Mouse (Mus musculus) midbrain, embryonic 16.5 days (tissue): ENCODE measurements around the gene Rbms3. TPM values are rescaled to one million over a fixed set of nuclear protein-coding genes. Genes with fewer than 3 reads are reported as not detected.

Experiments
- ATAC-seq: fragments of 200-750 bp; cut with Nextera tagmentation; 2 replicates; pipeline ENCODE4 v1.8.0; 2017; ENCODE audit warnings: moderate TSS enrichment
- H3K27ac ChIP-seq: fragments of 300-500 bp; sonication (generic); 2 replicates; pipeline ENCODE4 v1.5.1; 2014; ENCODE audit warnings: mild to moderate bottlenecking, low read length, mixed read lengths
- H3K27me3 ChIP-seq: fragments of 300-500 bp; sonication (generic); 2 replicates; pipeline ENCODE4 v1.6.1; 2014; ENCODE audit warnings: low read depth, low read length, mixed read lengths; ENCODE audit not compliant: control insufficient read depth, insufficient read depth
- H3K36me3 ChIP-seq: fragments of 300-500 bp; sonication (generic); 2 replicates; pipeline ENCODE4 v1.6.1; 2014; ENCODE audit warnings: mild to moderate bottlenecking, low read length, moderate library complexity, mixed read lengths; ENCODE audit not compliant: control insufficient read depth, insufficient read depth
- H3K4me1 ChIP-seq: fragments of 300-500 bp; sonication (generic); 2 replicates; pipeline ENCODE4 v1.6.1; 2014; ENCODE audit warnings: mild to moderate bottlenecking, low read length, mixed read lengths; ENCODE audit not compliant: control insufficient read depth, insufficient read depth
- H3K4me2 ChIP-seq: fragments of 300-500 bp; sonication (generic); 2 replicates; pipeline ENCODE4 v1.6.1; 2014; ENCODE audit warnings: mild to moderate bottlenecking, low read length, mixed read lengths
- H3K4me3 ChIP-seq: fragments of 300-500 bp; sonication (generic); 2 replicates; pipeline ENCODE4 v1.5.1; 2014; ENCODE audit warnings: low read depth, mild to moderate bottlenecking, low read length, moderate library complexity, mixed read lengths
- H3K9ac ChIP-seq: fragments of 300-500 bp; sonication (generic); 2 replicates; pipeline ENCODE4 v1.6.1; 2014; ENCODE audit warnings: low read depth, low read length, mixed read lengths
- H3K9me3 ChIP-seq: fragments of 300-500 bp; sonication (generic); replicated peaks from 2 replicates; pipeline ENCODE4 v1.6.1; 2014; ENCODE audit warnings: mild to moderate bottlenecking, low read length, mixed read lengths; ENCODE audit not compliant: control insufficient read depth, poor library complexity, severe bottlenecking
- WGBS: fragments of 180-500 bp; shearing (Covaris S2); extraction: QIAGEN DNeasy Blood & Tissue Kit; methylation state at CpG from one replicate; pipeline ENCODE4 v1.1.7; 2014; 5-methylcytosine and 5-hydroxymethylcytosine counted together
- polyA plus RNA-seq: library from polyadenylated mRNA; unstranded; fragments of >200 nt; fragmentation: Nextera tagmentation; extraction: Ambion mirVana; gene quantifications from 2 replicates; pipeline ENCODE4 v1.2.1, GENCODE M21; 2015

Gene Rbms3
- polyA plus RNA-seq, 1 experiment from 2014 or later = 65.9 TPM

DNA sequence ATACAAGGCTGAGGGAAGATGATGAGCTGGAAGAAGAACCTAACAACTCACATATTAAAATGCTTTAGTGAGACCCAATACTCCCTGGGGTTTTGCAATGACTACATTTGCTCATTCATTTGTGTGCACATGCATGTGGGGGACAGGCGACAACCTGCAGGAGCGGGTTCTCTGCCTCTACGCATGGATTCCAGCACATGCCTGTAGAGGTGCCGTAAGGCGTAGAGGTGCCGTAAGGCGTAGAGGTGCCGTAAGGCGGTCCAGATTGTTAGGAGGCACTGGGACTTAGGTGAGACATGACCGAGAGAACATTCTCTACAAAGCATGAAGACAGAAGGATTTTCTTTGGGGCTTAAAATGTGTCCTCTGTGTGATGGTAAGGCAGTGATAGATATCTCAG lies 1033.7 kb downstream of the Rbms3 start:
- no peaks in the 10 kb centered on the region for H3K4me1 ChIP-seq
- WGBS = 97% methylated on average over 10 of the region's 10 CpGs
- no peaks in the 10 kb centered on the region for H3K27me3 ChIP-seq
- no peak overlapping the region for H3K27ac ChIP-seq
- no peaks in the 10 kb centered on the region for H3K36me3 ChIP-seq
- no peak overlapping the region for H3K4me2 ChIP-seq
- H3K4me3 ChIP-seq = no peak overlapping the region
- no peaks in the 10 kb centered on the region for H3K9me3 ChIP-seq
- no peak for ATAC-seq
- H3K9ac ChIP-seq = no peak overlapping the region

DNA sequence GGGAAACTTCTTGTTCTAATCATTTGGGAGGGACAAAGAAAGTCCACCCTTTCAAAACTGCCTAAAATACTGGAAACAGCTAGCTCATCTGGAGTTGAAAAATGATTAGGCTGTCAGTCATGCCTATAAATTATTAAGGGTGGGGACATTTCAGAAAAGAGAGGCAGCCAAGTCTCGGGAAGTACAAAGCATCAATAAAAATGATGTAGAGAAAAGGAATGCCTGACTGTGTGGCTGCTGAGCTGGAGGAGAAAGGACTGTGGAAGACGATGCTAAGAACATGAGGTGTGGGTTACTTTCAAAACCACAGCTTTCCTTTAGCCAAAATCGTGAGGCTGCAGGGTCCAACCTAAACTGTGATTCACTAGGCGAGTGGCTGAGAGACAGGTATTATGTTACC lies 1037.2 kb downstream of the Rbms3 start:
- no peak overlapping the region for H3K4me3 ChIP-seq
- no peak for ATAC-seq
- no peaks in the 10 kb centered on the region for H3K4me1 ChIP-seq
- H3K9me3 ChIP-seq = 0 out of 2 replicates have a peak, but pooled peaks cover 2% of the 10 kb centered on the region
- H3K36me3 ChIP-seq = no peaks in the 10 kb centered on the region
- 85% methylated on average over 4 of the region's 4 CpGs for WGBS
- H3K27me3 ChIP-seq = no peaks in the 10 kb centered on the region
- no peak overlapping the region for H3K27ac ChIP-seq
- H3K9ac ChIP-seq = no peak overlapping the region
- H3K4me2 ChIP-seq = no peak overlapping the region

DNA sequence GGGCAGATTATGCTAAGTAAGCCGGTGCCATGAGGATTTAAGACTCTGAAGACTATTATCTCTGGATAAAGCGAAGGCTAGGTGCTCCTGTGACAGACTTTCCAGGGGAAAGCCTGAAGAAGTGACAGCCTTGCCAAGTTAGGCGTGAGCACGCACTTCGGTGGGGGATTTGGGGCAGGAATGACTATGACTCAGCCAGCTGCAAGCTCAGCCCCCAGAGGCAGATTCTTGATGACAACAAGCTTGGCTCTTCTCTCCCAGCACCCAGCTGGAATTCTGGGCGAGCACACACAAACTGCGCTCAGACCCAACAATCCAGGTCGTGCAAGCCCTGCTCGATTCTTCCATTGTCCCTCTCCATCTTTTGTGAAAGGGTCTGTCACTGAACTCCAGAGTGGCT lies 1038.6 kb downstream of the Rbms3 start:
- H3K9me3 ChIP-seq = 0 out of 2 replicates have a peak, but pooled peaks cover 2% of the 10 kb centered on the region
- 79% methylated on average over 9 of the region's 9 CpGs for WGBS

DNA sequence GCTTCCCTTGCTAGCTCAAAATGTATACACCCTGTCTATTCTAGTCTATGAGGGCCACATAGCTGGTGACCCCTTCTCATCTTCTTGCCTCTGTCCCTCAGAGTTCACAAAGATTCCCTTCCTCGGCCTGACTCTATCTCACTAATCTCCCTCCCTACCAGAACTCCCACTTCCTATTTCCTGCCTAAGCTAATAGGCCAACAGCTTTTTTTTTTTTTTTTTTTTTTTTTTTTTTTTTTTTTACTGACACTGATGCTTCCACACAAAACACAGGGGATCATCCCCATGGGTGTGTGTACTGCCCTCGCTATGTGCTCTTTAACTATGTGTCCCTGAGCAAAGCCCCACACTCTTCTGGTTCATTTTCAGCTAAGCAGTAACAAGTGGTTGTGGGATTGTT lies 1060.0 kb downstream of the Rbms3 start:
- no peaks in the 10 kb centered on the region for H3K9me3 ChIP-seq
- no peak overlapping the region for H3K27ac ChIP-seq
- H3K9ac ChIP-seq = no peak overlapping the region
- 84% methylated on average over 2 of the region's 2 CpGs for WGBS
- no peaks in the 10 kb centered on the region for H3K27me3 ChIP-seq
- ATAC-seq = no peak
- H3K36me3 ChIP-seq = no peaks in the 10 kb centered on the region
- no peak overlapping the region for H3K4me2 ChIP-seq
- H3K4me3 ChIP-seq = no peak overlapping the region
- no peaks in the 10 kb centered on the region for H3K4me1 ChIP-seq

More for the DNA sequence above, 1038.6 kb downstream of the Rbms3 start:
- Histone ChIP-seq H3K4me3 (no peak overlapping the region), H3K36me3 (no peaks in the 10 kb centered on the region), H3K27me3 (no peaks in the 10 kb centered on the region), H3K4me2 (no peak overlapping the region), H3K4me1 (no peaks in the 10 kb centered on the region), H3K27ac (no peak overlapping the region; the same call in 1 of the 2 replicates), H3K9ac (no peak overlapping the region)
- no peak for ATAC-seq

DNA sequence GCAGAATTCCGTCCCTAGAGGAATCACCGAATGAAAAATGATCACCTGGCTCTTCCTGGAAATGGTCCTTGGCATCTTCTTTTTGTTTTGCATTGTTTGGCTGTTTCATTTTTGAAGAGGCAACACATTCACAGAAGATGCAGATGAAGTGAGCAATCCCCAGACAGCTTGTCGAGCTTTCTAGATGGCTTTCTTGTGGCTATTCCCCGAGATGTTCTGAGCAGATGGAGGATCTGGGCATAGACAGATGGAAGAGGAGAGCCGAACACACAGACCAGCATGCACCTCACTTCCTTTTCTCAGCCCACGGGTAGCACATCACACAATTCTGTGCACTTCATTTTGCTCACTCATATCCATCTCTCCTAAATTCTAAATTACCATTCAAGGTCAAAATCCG lies 1063.0 kb downstream of the Rbms3 start:
- Histone ChIP-seq H3K9me3 (no peaks in the 10 kb centered on the region), H3K27ac (no peak overlapping the region), H3K4me2 (no peak overlapping the region), H3K4me1 (no peaks in the 10 kb centered on the region), H3K9ac (no peak overlapping the region), H3K4me3 (no peak overlapping the region), H3K36me3 (no peaks in the 10 kb centered on the region), H3K27me3 (no peaks in the 10 kb centered on the region)
- WGBS = 88% methylated on average over 7 of the region's 7 CpGs
- no peak for ATAC-seq

DNA sequence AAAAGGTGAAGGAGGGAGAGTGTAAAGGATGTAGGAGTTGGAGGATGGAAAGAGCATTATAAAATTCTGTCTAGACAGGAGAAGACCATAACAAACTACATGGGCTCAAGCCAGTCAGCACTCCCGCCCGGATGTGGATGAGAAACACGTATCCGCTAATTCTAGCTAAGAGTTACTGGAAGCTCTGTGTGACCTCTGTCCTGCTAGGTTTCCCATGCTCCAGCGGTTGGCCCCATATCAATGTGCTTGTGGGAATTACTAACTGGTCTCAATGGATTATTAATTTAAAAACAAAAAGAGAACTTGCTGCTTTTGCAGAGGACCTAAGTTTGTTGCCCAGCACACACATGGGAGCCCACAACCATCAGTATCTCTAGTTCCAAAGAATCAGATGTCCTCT lies 1071.9 kb downstream of the Rbms3 start:
- Histone ChIP-seq H3K36me3 (no peaks in the 10 kb centered on the region), H3K27me3 (no peaks in the 10 kb centered on the region), H3K9me3 (no peaks in the 10 kb centered on the region), H3K9ac (no peak overlapping the region), H3K27ac (no peak overlapping the region), H3K4me1 (0 out of 2 replicates have a peak, but pooled peaks cover 2% of the 10 kb centered on the region), H3K4me3 (no peak overlapping the region), H3K4me2 (no peak overlapping the region)
- 97% methylated on average over 5 of the region's 5 CpGs for WGBS
- ATAC-seq = no peak

DNA sequence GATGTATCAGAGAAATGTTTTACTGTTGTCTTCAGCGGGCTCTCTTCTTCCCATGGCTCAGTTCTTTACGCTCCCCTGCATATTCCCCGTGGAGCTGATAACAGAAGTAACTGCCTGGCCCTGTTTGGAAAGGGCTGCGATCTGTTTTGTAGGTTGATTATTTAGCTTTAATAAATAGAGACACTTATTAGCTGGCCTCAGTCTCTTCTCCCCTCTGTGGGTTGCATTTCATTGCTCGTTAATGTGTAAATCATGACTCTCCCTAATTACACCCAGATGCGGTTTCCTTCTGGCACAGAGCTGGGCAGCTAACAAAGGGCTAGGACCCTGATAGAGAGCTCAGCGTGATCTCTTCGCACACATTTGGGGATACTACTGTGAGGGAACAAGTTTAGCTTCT lies 1073.1 kb downstream of the Rbms3 start:
- no peaks in the 10 kb centered on the region for H3K27me3 ChIP-seq
- H3K4me2 ChIP-seq = no peak overlapping the region
- H3K9me3 ChIP-seq = no peaks in the 10 kb centered on the region
- 0 out of 2 replicates have a peak, but pooled peaks cover 2% of the 10 kb centered on the region for H3K4me1 ChIP-seq
- no peak overlapping the region for H3K4me3 ChIP-seq
- WGBS = 37% methylated on average over 8 of the region's 8 CpGs
- no peak overlapping the region for H3K27ac ChIP-seq
- H3K9ac ChIP-seq = no peak overlapping the region
- no peaks in the 10 kb centered on the region for H3K36me3 ChIP-seq
- ATAC-seq = no peak

DNA sequence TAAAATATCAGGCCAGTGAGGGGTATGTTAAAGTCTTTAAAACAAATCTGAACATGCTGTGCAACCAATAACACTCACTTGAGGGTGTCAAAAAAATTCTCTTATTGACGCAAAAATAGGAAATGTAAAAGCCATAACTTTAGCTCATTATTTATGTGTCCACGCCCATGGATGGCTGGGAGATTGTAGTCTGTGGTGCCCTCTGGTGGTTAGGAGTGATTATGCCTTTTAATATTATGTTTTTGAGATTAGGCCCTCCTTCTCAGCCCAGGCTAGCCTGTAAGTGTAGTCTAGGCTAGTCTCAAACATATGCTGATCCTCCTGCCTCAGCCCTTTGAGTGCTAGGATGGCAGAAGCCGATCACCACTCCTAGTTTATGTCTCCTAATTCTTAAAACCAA lies 1076.5 kb downstream of the Rbms3 start:
- no peaks in the 10 kb centered on the region for H3K9me3 ChIP-seq
- 94% methylated on average over 3 of the region's 3 CpGs for WGBS
- no peaks in the 10 kb centered on the region for H3K27me3 ChIP-seq
- ATAC-seq = no peak
- no peaks in the 10 kb centered on the region for H3K36me3 ChIP-seq
- no peak overlapping the region for H3K27ac ChIP-seq
- no peak overlapping the region for H3K9ac ChIP-seq
- no peak overlapping the region for H3K4me2 ChIP-seq
- H3K4me1 ChIP-seq = 0 out of 2 replicates have a peak, but pooled peaks cover 2% of the 10 kb centered on the region
- H3K4me3 ChIP-seq = no peak overlapping the region

DNA sequence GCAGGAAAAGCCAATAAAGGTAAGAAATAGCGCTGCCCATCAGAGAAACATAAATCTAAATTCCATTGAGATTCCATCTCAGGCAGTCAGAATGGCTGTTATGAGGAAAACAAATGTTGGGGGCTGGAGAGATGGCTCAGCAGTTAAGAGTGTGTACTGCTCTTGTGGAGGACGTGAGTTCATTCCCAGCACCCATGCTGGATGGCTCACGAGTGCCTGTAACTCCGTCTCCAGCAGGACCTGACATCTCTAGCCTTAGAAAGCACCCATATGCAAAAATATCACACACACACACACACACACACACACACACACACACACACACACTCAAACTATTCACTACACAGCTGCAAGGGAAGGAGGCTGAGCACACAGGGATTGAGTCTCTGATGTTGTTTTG lies 1083.6 kb downstream of the Rbms3 start:
- no peak overlapping the region for H3K4me3 ChIP-seq
- no peaks in the 10 kb centered on the region for H3K27me3 ChIP-seq
- H3K4me1 ChIP-seq = no peaks in the 10 kb centered on the region
- WGBS = 94% methylated on average over 4 of the region's 4 CpGs
- H3K9me3 ChIP-seq = 0 out of 2 replicates have a peak, but pooled peaks cover 2% of the 10 kb centered on the region
- H3K9ac ChIP-seq = no peak overlapping the region
- no peaks in the 10 kb centered on the region for H3K36me3 ChIP-seq
- no peak overlapping the region for H3K4me2 ChIP-seq
- H3K27ac ChIP-seq = no peak overlapping the region
- ATAC-seq = no peak
